In genomic region chr5:134872597-134872996, GRCm38 (mm10) we compare ENCODE assay signal across 16 mouse cellular contexts. TPM values are rescaled to one million over a fixed set of nuclear protein-coding genes. Genes with fewer than 3 reads are reported as not detected.
DNase-seq lines count a peak whose midpoint lies in the region; ATAC-seq and TF ChIP-seq lines count a peak whose summit lies in the region.
"Had no signal": no experiment of that assay in that cellular context is flagged by ENCODE, and none has a peak within 500 bp of the region (broad histone marks: within the 10 kb centered on the region; RNA-seq: fewer than 3 reads in every experiment).

No protein-coding gene starts in this region.

- CTCF ChIA-PET in Patski (lab: Charles Lee), result interaction anchor here (0.9 to 2.0 kb wide), 2 partner anchors 10 to 25 kb away, joined by 3 to 4 read pairs; no protein-coding TSS in a partner anchor

- POLR2A ChIA-PET in Patski (lab: Charles Lee), result interaction anchor here (0.6 kb wide), 1 partner anchor 192 kb away, joined by 3 read pairs; no protein-coding TSS in a partner anchor

- peaks cover 3% of the 10 kb centered on the region; the same call in 1 of the 2 replicates for H3K4me1 ChIP-seq in embryonic fibroblast, embryonic 13.5 days (ENCODE audit: control insufficient read depth, insufficient read depth, low read length)
- H3K4me1 ChIP-seq: neural tube, embryonic 12.5 days had no signal

- no peak for TF ChIP-seq CTCF in Patski (IDR thresholded peaks at IDR 0.05)
- no peak for TF ChIP-seq CTCF in embryonic fibroblast, embryonic 13.5 days (IDR thresholded peaks at IDR 0.05; ENCODE audit: borderline replicate concordance, insufficient read depth, low read length)

- no peak for TF ChIP-seq POLR2A in embryonic fibroblast, embryonic 13.5 days (IDR thresholded peaks at IDR 0.05; ENCODE audit: low read depth, low read length)

- peaks cover under 1% of the 10 kb centered on the region for H3K27me3 ChIP-seq in Patski
- H3K27me3 ChIP-seq: neural tube, embryonic 12.5 days had no signal

- DNase-seq in heart, postnatal 10 days, result peak; percentile 65 to 69
- no peak for DNase-seq in heart, adult 8-10 months (ENCODE audit: low spot score)
- peak; percentile 81 for DNase-seq in Patski (ENCODE audit: low read depth, low spot score)
- DNase-seq in lung, postnatal 14 days, result peak; percentile 56
- DNase-seq in kidney, adult 9 months, result no peak
- no peak for DNase-seq in cerebellum, postnatal 14 days
- DNase-seq: kidney, postnatal 25 days; thymus, postnatal 14 days had no signal

- H3K4me3 ChIP-seq in embryonic fibroblast, embryonic 13.5 days (ENCODE audit: insufficient read depth, low read length), result no peak overlapping the region
- H3K4me3 ChIP-seq: heart, embryonic 15.5 days; neural tube, embryonic 12.5 days had no signal

- intact Hi-C loops in heart, postnatal 10 days (cut with DNase I), result no loop called here

- in situ Hi-C loops in Patski (cut with MboI; ENCODE audit: low pct_unique_long_range_greater_than_20kb), result no loop called here

- no peak for ATAC-seq in Patski
- ATAC-seq: CD4-positive, CD25-positive, alpha-beta regulatory T cell, adult 4 months; midbrain, embryonic 16.5 days had no signal

- peak overlapping the region; percentile 8; the same call in 1 of the 2 replicates for H3K27ac ChIP-seq in embryonic fibroblast, embryonic 13.5 days (ENCODE audit: insufficient read depth, low read length)
- H3K27ac ChIP-seq: heart, embryonic 15.5 days; neural tube, embryonic 12.5 days had no signal

RNA-seq across cellular contexts. Expression of gene Tmem270, which starts 33.9 kb away (rescaled TPM):
- total RNA-seq in heart, postnatal 10 days (2021), result not detected
- total RNA-seq in heart, adult 8-10 months (2022), result not detected
- not detected for polyA plus RNA-seq in Patski (2021)
- not detected in 2 replicates for polyA plus RNA-seq in embryonic fibroblast, embryonic 13.5 days (2011; ENCODE audit: insufficient read length, low read depth, missing spikeins)
- total RNA-seq: adrenal gland, adult 18-20 months; liver, adult 2 months had no signal
- polyA plus RNA-seq: CD4-positive, CD25-positive, alpha-beta regulatory T cell, adult 4 months; cortical plate, adult 2 months; heart, embryonic 15.5 days; liver, adult 2 months; midbrain, embryonic 16.5 days; neural tube, embryonic 12.5 days had no signal

RNA-seq across cellular contexts. Expression of gene Cldn13, which starts 42.7 kb away (rescaled TPM):
- not detected for total RNA-seq in heart, postnatal 10 days (2021)
- total RNA-seq in heart, adult 8-10 months (2022), result not detected
- not detected for polyA plus RNA-seq in Patski (2021)
- polyA plus RNA-seq in embryonic fibroblast, embryonic 13.5 days (2011; ENCODE audit: insufficient read length, low read depth, missing spikeins), result not detected in 2 replicates
- total RNA-seq: adrenal gland, adult 18-20 months; liver, adult 2 months had no signal
- polyA plus RNA-seq: CD4-positive, CD25-positive, alpha-beta regulatory T cell, adult 4 months; cortical plate, adult 2 months; liver, adult 2 months; midbrain, embryonic 16.5 days had no signal

RNA-seq across cellular contexts. Expression of gene Mettl27, which starts 59.6 kb away (rescaled TPM):
- 1 to 10 TPM; 7.0 to 7.4 TPM for total RNA-seq in heart, postnatal 10 days (2021)
- total RNA-seq in heart, adult 8-10 months (2022), result 10 to 100 TPM in 1 of 4 experiments, 1 to 10 TPM in 3; 6.3 to 11.9 (median 7.9) TPM
- polyA plus RNA-seq in Patski (2021), result 27.5 TPM
- 4.1 and 4.2 TPM in 2 replicates for polyA plus RNA-seq in embryonic fibroblast, embryonic 13.5 days (2011; ENCODE audit: insufficient read length, low read depth, missing spikeins)

Comparison
In these comparisons a context has a peak if more than half of its experiments do, and no peak if none do; other contexts are left out.
1. DNase-seq: peak in heart, postnatal 10 days (2 of 2), Patski (single experiment) and lung, postnatal 14 days (single experiment); none in heart, adult 8-10 months (single experiment), kidney, adult 9 months (single experiment) and cerebellum, postnatal 14 days (0 of 2).